Mouse (Mus musculus) leukemia stem cell, adult 10-12 weeks (primary cell): ENCODE results near the gene Sprr2h. TPM values are rescaled to one million over a fixed set of nuclear protein-coding genes. Genes with fewer than 3 reads are reported as not detected.

Source experiments
- polyA plus RNA-seq: library from polyadenylated mRNA; stranded (reverse); fragments of >175 nt; gene quantifications from 2 replicates; pipeline ENCODE4 v1.2.3, GENCODE M21; 2012; ENCODE audit warnings: low replicate concordance

The Sprr2h gene
- not detected in 2 replicates for polyA plus RNA-seq

GRCm38 (mm10) chr3:92385385-92385784, at the start of gene Sprr2h:
TSS of gene Sprr2h (plus strand) at chr3:92385685.

DNA sequence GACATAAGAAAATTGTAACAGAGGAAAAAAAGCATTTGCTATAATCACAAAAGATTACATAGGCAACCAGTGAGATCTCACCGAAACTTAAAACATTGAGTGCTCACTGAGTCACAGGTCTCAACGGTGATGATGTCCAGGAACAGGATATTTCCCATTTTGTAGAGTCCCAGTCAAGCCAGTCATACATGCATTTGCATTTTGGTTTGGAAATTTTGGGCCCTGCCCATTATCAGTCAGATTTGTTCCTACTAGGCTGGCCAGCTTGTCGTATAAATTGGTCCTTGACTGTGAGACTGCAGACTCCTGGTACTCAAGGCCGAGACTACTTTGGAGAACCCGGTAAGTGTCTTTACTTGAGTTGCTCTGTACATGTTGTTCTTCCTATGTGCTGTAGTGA, 46.6 kb upstream of the Sprr2h start, which contains the start of gene Sprr2d:
TSS of gene Sprr2d (plus strand) at position 301 of the 400 bp plus-strand sequence.

DNA sequence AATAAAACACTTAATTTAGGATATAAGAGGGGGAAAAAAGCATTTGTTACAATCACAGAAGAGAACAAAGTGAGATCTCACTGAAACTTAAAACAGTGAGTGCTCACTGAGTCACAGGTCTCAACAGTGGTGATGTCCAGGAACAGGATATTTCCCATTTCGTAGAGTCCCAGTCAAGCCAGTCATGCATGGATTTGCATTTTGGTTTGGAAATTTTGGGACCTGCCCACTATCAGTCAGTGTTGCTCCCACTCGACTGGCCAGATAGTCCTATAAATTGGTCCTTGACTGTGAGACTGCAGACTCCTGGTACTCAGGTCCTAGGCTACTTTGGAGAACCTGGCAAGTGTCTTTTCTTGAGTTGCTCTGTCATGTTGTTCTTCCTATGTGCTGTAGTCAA, 33.6 kb upstream of the Sprr2h start, which contains the start of gene Sprr2e:
TSS of gene Sprr2e (plus strand) at position 301 of the 400 bp plus-strand sequence.

DNA sequence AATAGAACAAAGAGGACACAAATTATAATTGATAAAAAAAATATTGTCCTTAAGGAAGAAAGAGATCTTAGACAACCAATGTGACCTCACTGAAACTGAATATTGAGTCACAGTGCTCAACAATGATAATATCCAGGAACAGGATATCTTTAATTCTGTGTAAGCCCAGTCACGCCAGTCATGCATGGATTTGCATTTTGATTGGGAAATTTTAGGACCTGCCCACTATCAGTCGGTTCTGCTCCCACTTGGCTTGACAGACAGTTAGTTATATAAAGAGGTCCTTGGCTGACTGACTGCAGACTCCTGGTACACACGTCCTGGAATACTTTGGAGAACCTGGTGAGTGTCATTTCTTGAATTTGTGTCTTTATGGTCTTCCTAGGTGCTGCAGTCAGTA, 20.6 kb upstream of the Sprr2h start, which contains the start of gene Sprr2f:
TSS of gene Sprr2f (plus strand) at position 301 of the 400 bp plus-strand sequence.

DNA sequence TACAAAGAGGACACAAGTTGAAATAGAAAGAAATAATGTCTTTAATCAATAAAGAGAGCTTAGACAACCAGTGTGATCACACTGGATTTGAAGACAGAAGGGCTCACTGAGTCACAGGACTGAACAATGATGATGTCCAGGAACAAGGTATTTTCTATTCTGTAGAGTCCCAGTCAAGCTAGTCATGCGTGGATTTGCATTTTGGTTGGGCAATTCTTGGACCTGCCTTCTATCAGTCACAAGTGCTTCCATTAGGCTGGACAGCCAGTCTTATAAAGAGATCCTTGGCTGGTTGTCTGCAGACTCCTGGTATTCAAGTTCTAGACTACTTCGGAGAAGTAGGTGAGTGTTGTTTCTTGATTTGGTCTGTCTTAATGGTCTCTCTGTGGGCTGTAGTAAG, 22.2 kb downstream of the Sprr2h start, which contains the start of gene Sprr2i:
TSS of gene Sprr2i (plus strand) at position 301 of the 400 bp plus-strand sequence.

DNA sequence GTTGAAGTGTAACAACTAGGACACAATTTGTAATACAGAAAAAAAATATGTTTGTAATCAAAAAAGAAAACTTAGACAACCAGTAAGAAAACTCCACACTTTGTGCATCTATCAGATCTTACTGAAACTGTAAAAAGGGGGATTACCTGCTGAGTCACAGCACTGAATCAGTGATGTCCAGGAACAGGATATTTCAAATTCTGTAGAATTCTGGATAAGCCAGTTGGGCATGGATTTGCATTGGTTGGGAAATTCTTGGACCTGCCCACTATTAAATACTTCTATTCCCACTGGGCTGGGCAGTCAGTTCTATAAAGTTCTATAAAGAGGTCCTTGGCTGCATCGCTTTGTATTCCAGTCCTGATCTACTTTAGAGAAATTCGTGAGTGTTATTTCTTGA, 32.3 kb downstream of the Sprr2h start, which contains the start of gene Sprr2j-ps:
TSS of gene Sprr2j-ps (plus strand) at position 301 of the 400 bp plus-strand sequence.

GRCm38 (mm10) chr3:92429323-92429722, 43.8 kb downstream of the Sprr2h start, which contains the start of gene Gm9774:
TSS of gene Gm9774 (minus strand) at chr3:92429423.

DNA sequence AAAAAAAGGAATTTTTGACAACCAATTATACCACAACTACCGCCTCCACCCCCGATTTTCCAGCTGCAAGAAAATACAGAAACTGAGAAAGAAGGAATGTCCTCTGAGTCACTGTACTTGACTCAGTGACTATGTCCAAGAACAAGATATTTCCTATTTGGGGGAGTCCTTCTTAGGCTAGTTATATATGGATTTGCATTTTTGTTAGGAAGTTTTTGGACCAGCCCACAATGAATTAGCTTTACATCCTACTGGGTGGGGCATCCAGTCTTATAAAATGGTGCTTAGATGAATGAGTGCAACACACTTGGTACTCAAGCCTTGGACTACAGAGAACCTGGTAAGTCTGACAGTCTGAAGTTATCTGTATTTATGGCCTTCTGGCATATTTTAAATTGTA, 46.8 kb downstream of the Sprr2h start, which contains the start of gene Sprr2k:
TSS of gene Sprr2k (plus strand) at position 301 of the 400 bp plus-strand sequence.

Other genes with a start within 250 kb of the Sprr2h start
- gene Lelp1, start 242.9 kb upstream of the Sprr2h start, polyA plus RNA-seq, result not detected in 2 replicates
- not detected in 2 replicates for gene Sprr2a1, start 169.9 kb upstream of the Sprr2h start, polyA plus RNA-seq
- not detected in 2 replicates for gene Sprr2a2, start 169.8 kb upstream of the Sprr2h start, polyA plus RNA-seq
- gene Sprr2a3, start 100.3 kb upstream of the Sprr2h start, polyA plus RNA-seq, result not detected in 2 replicates
- not detected in 2 replicates for gene Sprr2b, start 69.1 kb upstream of the Sprr2h start, polyA plus RNA-seq
- gene Sprr2d, start 46.5 kb upstream of the Sprr2h start, polyA plus RNA-seq, result not detected in 2 replicates
- gene Sprr2e, start 33.5 kb upstream of the Sprr2h start, polyA plus RNA-seq, result not detected in 2 replicates
- not detected in 2 replicates for gene Sprr2f, start 20.5 kb upstream of the Sprr2h start, polyA plus RNA-seq
- not detected in 2 replicates for gene Sprr2i, start 22.3 kb downstream of the Sprr2h start, polyA plus RNA-seq
- gene Sprr2j-ps, start 32.4 kb downstream of the Sprr2h start, polyA plus RNA-seq, result not detected in 2 replicates
- 16.3 and 26.7 TPM in 2 replicates for gene Gm9774, start 43.7 kb downstream of the Sprr2h start, polyA plus RNA-seq
- gene Sprr2k, start 46.9 kb downstream of the Sprr2h start, polyA plus RNA-seq, result not detected in 2 replicates
- not detected in 2 replicates for gene Sprr1b, start 53.1 kb downstream of the Sprr2h start, polyA plus RNA-seq
- gene Sprr3, start 73.0 kb downstream of the Sprr2h start, polyA plus RNA-seq, result not detected in 2 replicates
- gene Sprr1a, start 100.2 kb downstream of the Sprr2h start, polyA plus RNA-seq, result not detected in 2 replicates
- gene Sprr4, start 114.8 kb downstream of the Sprr2h start, polyA plus RNA-seq, result not detected in 2 replicates
- gene 2310046K23Rik, start 148.8 kb downstream of the Sprr2h start, polyA plus RNA-seq, result not detected in 2 replicates
- gene Ivl, start 188.1 kb downstream of the Sprr2h start, polyA plus RNA-seq, result not detected in 2 replicates
- gene Smcp, start 203.3 kb downstream of the Sprr2h start, polyA plus RNA-seq, result not detected in 2 replicates
- not detected in 2 replicates for gene 2210017I01Rik, start 221.8 kb downstream of the Sprr2h start, polyA plus RNA-seq
- gene Lce6a, start 236.0 kb downstream of the Sprr2h start, polyA plus RNA-seq, result not detected in 2 replicates